Mouse (Mus musculus) left cerebral cortex, postnatal 36 days (tissue): Measurements from ENCODE around the gene Zbp1. TPM values are rescaled to one million over a fixed set of nuclear protein-coding genes. Genes with fewer than 3 reads are reported as not detected.
A peak's percentile ranks its signal among the peaks of the same experiment; 100 is the strongest.

Experiments
- DNase-seq, 2 experiments: peaks; one replicate each; pipeline ENCODE4 v3.0.0; 2021 to 2022; ENCODE audit warnings: low spot score in 2 of 2, mixed read lengths in 1 of 2
- intact Hi-C: fragments of 180-260 bp; cut with DNase I; formaldehyde crosslinking; loops from one replicate; pipeline ENCODE4 v1.15.1; 2025
- total RNA-seq, 2 experiments: library from RNA; stranded (reverse); gene quantifications; 2 replicates each; pipeline ENCODE4 v1.2.3; 2021

Zbp1 gene
- total RNA-seq: not detected

GRCm38 (mm10) chr2:173218416-173219141, at the start of gene Zbp1:
Zbp1 (minus strand) TSS chr2:173218923.
- intact Hi-C loops: no loop called here
- DNase-seq: no peak

- intact Hi-C loops: no loop called here
- no peak for DNase-seq
Measured at GRCm38 (mm10) chr2:173267562-173267961, 48.8 kb upstream of the Zbp1 start.

GRCm38 (mm10) chr2:173266349-173267112, 47.8 kb upstream of the Zbp1 start:
- DNase-seq: no peak
- intact Hi-C loops: no loop called here

GRCm38 (mm10) chr2:173265468-173266265, 46.9 kb upstream of the Zbp1 start:
- intact Hi-C loops: no loop called here

GRCm38 (mm10) chr2:173264467-173265128, 45.9 kb upstream of the Zbp1 start:
- intact Hi-C loops: no loop called here
- no peak for DNase-seq

More at GRCm38 (mm10) chr2:173265468-173266265, 46.9 kb upstream of the Zbp1 start:
- DNase-seq: no peak

- intact Hi-C loops: no loop called here
- DNase-seq: no peak
Measured at GRCm38 (mm10) chr2:173263636-173264330, 45.1 kb upstream of the Zbp1 start.

- intact Hi-C loops: no loop called here
- DNase-seq: no peak
Measured at GRCm38 (mm10) chr2:173261497-173261896, 42.8 kb upstream of the Zbp1 start.

- DNase-seq: no peak
- intact Hi-C loops: no loop called here
Measured at GRCm38 (mm10) chr2:173258459-173259091, 39.9 kb upstream of the Zbp1 start.

GRCm38 (mm10) chr2:173257610-173258009, 38.9 kb upstream of the Zbp1 start:
- intact Hi-C loops: no loop called here
- DNase-seq: peak; percentile 54 to 59

GRCm38 (mm10) chr2:173256552-173256949, 37.8 kb upstream of the Zbp1 start:
- no peak for DNase-seq
- intact Hi-C loops: no loop called here

GRCm38 (mm10) chr2:173255810-173256551, 37.3 kb upstream of the Zbp1 start:
- no peak for DNase-seq
- intact Hi-C loops: no loop called here

- intact Hi-C loops: no loop called here
- DNase-seq: no peak
Measured at GRCm38 (mm10) chr2:173253761-173254662, 35.3 kb upstream of the Zbp1 start.

- intact Hi-C loops: no loop called here
- peak; percentile 41 to 61 for DNase-seq
Measured at GRCm38 (mm10) chr2:173251675-173252074, 33.0 kb upstream of the Zbp1 start.

GRCm38 (mm10) chr2:173251133-173251532, 32.4 kb upstream of the Zbp1 start:
- intact Hi-C loops: no loop called here
- DNase-seq: no peak

GRCm38 (mm10) chr2:173250411-173250810, 31.7 kb upstream of the Zbp1 start:
- no peak for DNase-seq
- intact Hi-C loops: no loop called here

GRCm38 (mm10) chr2:173249965-173250364, 31.2 kb upstream of the Zbp1 start:
- intact Hi-C loops: loop anchor here (5.0 kb wide), 1 partner anchor 57 kb away; no protein-coding TSS in a partner anchor
- no peak for DNase-seq

GRCm38 (mm10) chr2:173249386-173249785, 30.7 kb upstream of the Zbp1 start:
- intact Hi-C loops: loop anchor here (5.0 kb wide), 1 partner anchor 58 kb away; no protein-coding TSS in a partner anchor
- DNase-seq: peak; percentile 40 to 62
